8 mouse cellular contexts compared by ENCODE assay signal in the genomic region with DNA sequence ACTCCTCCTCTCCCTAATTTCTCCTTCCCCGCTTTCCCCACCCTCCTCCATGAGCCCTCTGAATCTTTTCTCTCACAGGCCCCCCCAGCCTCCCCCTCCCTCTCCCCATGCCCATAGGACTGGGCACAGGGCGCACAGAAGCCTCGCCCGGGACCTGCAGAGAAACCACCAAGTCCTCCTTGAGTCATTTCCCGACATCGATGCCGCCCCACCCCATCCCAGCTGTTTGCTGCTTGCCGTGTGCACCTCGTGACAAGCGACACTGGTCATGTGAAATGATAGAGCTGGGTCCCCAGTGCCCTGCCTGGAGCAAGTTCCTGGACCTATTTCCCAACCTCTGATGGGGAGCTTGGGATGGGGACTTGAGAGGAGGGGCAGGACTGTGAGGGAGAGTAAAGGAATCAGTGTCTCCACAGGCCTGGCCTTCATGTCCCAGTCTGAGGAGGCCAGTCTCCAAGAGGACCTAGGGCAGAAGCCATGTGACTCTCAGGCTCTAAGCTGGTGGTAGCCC. TPM values are rescaled to one million over a fixed set of nuclear protein-coding genes. Genes with fewer than 3 reads are reported as not detected.
DNase-seq lines count a peak whose midpoint lies in the region; ATAC-seq lines count a peak whose summit lies in the region.

No protein-coding gene starts in this region.

- H3K36me3 ChIP-seq in embryonic facial prominence, embryonic 15.5 days = 0 out of 2 replicates have a peak, but pooled peaks cover 8% of the 10 kb centered on the region
- peaks cover 8% of the 10 kb centered on the region; the same call in 1 of the 2 replicates for H3K36me3 ChIP-seq in heart, embryonic 15.5 days
- H3K36me3 ChIP-seq in limb, embryonic 10.5 days = peaks cover 10% of the 10 kb centered on the region
- H3K36me3 ChIP-seq in midbrain, embryonic 16.5 days (ENCODE audit: control insufficient read depth, insufficient read depth, low read length) = no peaks in the 10 kb centered on the region

- H3K9ac ChIP-seq in embryonic facial prominence, embryonic 15.5 days = no peak overlapping the region
- H3K9ac ChIP-seq in heart, embryonic 15.5 days = no peak overlapping the region
- H3K9ac ChIP-seq in midbrain, embryonic 16.5 days (ENCODE audit: low read depth, low read length) = 0 out of 2 replicates have a peak overlapping the region, but pooled peaks have one; percentile 37

- 0 out of 2 replicates have a peak overlapping the region, but pooled peaks have one; percentile 11 for H3K4me2 ChIP-seq in embryonic facial prominence, embryonic 15.5 days (replicated peaks)
- no peak overlapping the region for H3K4me2 ChIP-seq in heart, embryonic 15.5 days
- H3K4me2 ChIP-seq in midbrain, embryonic 16.5 days (ENCODE audit: low read length) = peak overlapping the region; percentile 15; the same call in 1 of the 2 replicates

- peak overlapping the region; percentile 71 for H3K27ac ChIP-seq in embryonic facial prominence, embryonic 15.5 days (replicated peaks)
- peak overlapping the region; percentile 59; the same call in 1 of the 2 replicates for H3K27ac ChIP-seq in heart, embryonic 15.5 days
- peak overlapping the region; percentile 61; the same call in 1 of the 2 replicates for H3K27ac ChIP-seq in limb, embryonic 10.5 days
- peak overlapping the region; percentile 77 for H3K27ac ChIP-seq in midbrain, embryonic 16.5 days (ENCODE audit: low read length)

- H3K27me3 ChIP-seq in embryonic facial prominence, embryonic 15.5 days = no peaks in the 10 kb centered on the region
- no peaks in the 10 kb centered on the region for H3K27me3 ChIP-seq in heart, embryonic 15.5 days
- H3K27me3 ChIP-seq in limb, embryonic 10.5 days (ENCODE audit: low read depth, poor library complexity, severe bottlenecking) = no peaks in the 10 kb centered on the region
- no peaks in the 10 kb centered on the region for H3K27me3 ChIP-seq in midbrain, embryonic 16.5 days (ENCODE audit: control insufficient read depth, insufficient read depth, low read depth, low read length)

- peaks cover 42% of the 10 kb centered on the region for H3K4me1 ChIP-seq in embryonic facial prominence, embryonic 15.5 days
- peaks cover 29% of the 10 kb centered on the region for H3K4me1 ChIP-seq in heart, embryonic 15.5 days (replicated peaks)
- peaks cover 27% of the 10 kb centered on the region for H3K4me1 ChIP-seq in limb, embryonic 10.5 days
- peaks cover 14% of the 10 kb centered on the region for H3K4me1 ChIP-seq in midbrain, embryonic 16.5 days (ENCODE audit: control insufficient read depth, insufficient read depth, low read length)

- H3K9me3 ChIP-seq in embryonic facial prominence, embryonic 15.5 days (replicated peaks) = no peaks in the 10 kb centered on the region
- no peaks in the 10 kb centered on the region for H3K9me3 ChIP-seq in heart, embryonic 15.5 days (replicated peaks)
- H3K9me3 ChIP-seq in limb, embryonic 10.5 days (replicated peaks) = no peaks in the 10 kb centered on the region
- H3K9me3 ChIP-seq in midbrain, embryonic 16.5 days (replicated peaks; ENCODE audit: control insufficient read depth, low read length, poor library complexity, severe bottlenecking) = no peaks in the 10 kb centered on the region

- peak; percentile 76 for ATAC-seq in embryonic facial prominence, embryonic 15.5 days (ENCODE audit: insufficient number of reproducible peaks, low FRiP score, low TSS enrichment, low read depth)
- ATAC-seq in heart, embryonic 15.5 days (replicated peaks; ENCODE audit: insufficient number of reproducible peaks, insufficient read depth, low FRiP score, low read depth) = no peak
- ATAC-seq in midbrain, embryonic 16.5 days = peak; percentile 41

- 18% methylated on average over 10 of the region's 10 CpGs for WGBS in embryonic facial prominence, embryonic 15.5 days
- 64% methylated on average over 10 of the region's 10 CpGs for WGBS in heart, embryonic 15.5 days
- WGBS in limb, embryonic 10.5 days = 81% methylated on average over 10 of the region's 10 CpGs
- 53% methylated on average over 10 of the region's 10 CpGs for WGBS in midbrain, embryonic 16.5 days

- peak; percentile 26 for DNase-seq in ovary, postnatal 36 days (ENCODE audit: low spot score)
- no peak for DNase-seq in ovary, postnatal 14 days (ENCODE audit: low spot score)
- DNase-seq in limb, embryonic 10.5 days (ENCODE audit: low spot score) = no peak
- DNase-seq in right cerebral cortex, postnatal 14 days = no peak
- DNase-seq in left cerebral cortex, postnatal 25 days (ENCODE audit: low spot score in 2 of 2) = no peak

- no peak overlapping the region for H3K4me3 ChIP-seq in embryonic facial prominence, embryonic 15.5 days (replicated peaks)
- no peak overlapping the region for H3K4me3 ChIP-seq in heart, embryonic 15.5 days
- no peak overlapping the region for H3K4me3 ChIP-seq in limb, embryonic 10.5 days
- no peak overlapping the region for H3K4me3 ChIP-seq in midbrain, embryonic 16.5 days (ENCODE audit: low read depth, low read length)

- intact Hi-C loops in left cerebral cortex, postnatal 25 days (cut with DNase I) = loop anchor here (2.0 kb wide), 1 partner anchor 21 kb away; no protein-coding TSS in a partner anchor

RNA-seq across cellular contexts. Expression of gene Rasa3, which starts 53.4 kb away (rescaled TPM):
- 36.0 and 37.4 TPM in 2 replicates for polyA plus RNA-seq in embryonic facial prominence, embryonic 15.5 days (2015; fragmentation: Nextera tagmentation; extraction: Ambion mirVana)
- 19.0 and 28.5 TPM in 2 replicates for polyA plus RNA-seq in heart, embryonic 15.5 days (2015; fragmentation: Nextera tagmentation; extraction: Ambion mirVana)
- 17.0 and 18.1 TPM in 2 replicates for polyA plus RNA-seq in limb, embryonic 10.5 days (2016; fragmentation: Nextera tagmentation; extraction: Ambion mirVana)
- 29.3 and 33.2 TPM in 2 replicates for polyA plus RNA-seq in midbrain, embryonic 16.5 days (2015; fragmentation: Nextera tagmentation; extraction: Ambion mirVana)
- 10 to 100 TPM; 56.7 TPM for total RNA-seq in left cerebral cortex, postnatal 25 days (2021)
